Mouse (Mus musculus): ENCODE measurements at regions not wholly inside any gene's neighbourhood (a gene's known extent, or its start where the extent isn't known, plus 50 kb on each side); places are given as distances from the start of the nearest gene placed in this dataset.

GRCm38 (mm10) chr15:36691002-36691652, 316.4 kb downstream of the Zfp706 start:
- no peak for DNase-seq (ENCODE audit: low spot score)
- WGBS, result 64% methylated on average over 15 of the region's 15 CpGs
- no peaks in the 10 kb centered on the region for H3K9me3 ChIP-seq (replicated peaks)
- 0 out of 2 replicates have a peak, but pooled peaks cover 4% of the 10 kb centered on the region for H3K27me3 ChIP-seq (ENCODE audit: low read depth, poor library complexity, severe bottlenecking)
- H3K4me3 ChIP-seq, result no peak overlapping the region
- peaks cover 25% of the 10 kb centered on the region for H3K4me1 ChIP-seq
- H3K27ac ChIP-seq, result no peak overlapping the region
- no peaks in the 10 kb centered on the region for H3K36me3 ChIP-seq

- Histone ChIP-seq H3K36me3 (no peaks in the 10 kb centered on the region), H3K4me1 (peaks cover 21% of the 10 kb centered on the region), H3K27ac (no peak overlapping the region), H3K4me3 (no peak overlapping the region), H3K27me3 (ENCODE audit: low read depth, poor library complexity, severe bottlenecking) (0 out of 2 replicates have a peak, but pooled peaks cover 4% of the 10 kb centered on the region), H3K9me3 (replicated peaks) (no peaks in the 10 kb centered on the region)
- WGBS, result 68% methylated on average over 7 of the region's 7 CpGs
- no peak for DNase-seq (ENCODE audit: low spot score)
Measured at GRCm38 (mm10) chr15:36689881-36690280, 317.7 kb downstream of the Zfp706 start.

GRCm38 (mm10) chr15:36689301-36689700, 318.3 kb downstream of the Zfp706 start:
- Histone ChIP-seq H3K27ac (no peak overlapping the region), H3K4me1 (peaks cover 21% of the 10 kb centered on the region), H3K36me3 (no peaks in the 10 kb centered on the region), H3K27me3 (ENCODE audit: low read depth, poor library complexity, severe bottlenecking) (0 out of 2 replicates have a peak, but pooled peaks cover 4% of the 10 kb centered on the region), H3K9me3 (replicated peaks) (no peaks in the 10 kb centered on the region), H3K4me3 (no peak overlapping the region)
- DNase-seq (ENCODE audit: low spot score), result no peak
- WGBS, result 80% methylated on average over 3 of the region's 3 CpGs

- Histone ChIP-seq H3K4me3 (peak overlapping the region; percentile 29), H3K4me1 (peaks cover 21% of the 10 kb centered on the region), H3K9me3 (replicated peaks) (no peaks in the 10 kb centered on the region), H3K27me3 (ENCODE audit: low read depth, poor library complexity, severe bottlenecking) (0 out of 2 replicates have a peak, but pooled peaks cover 4% of the 10 kb centered on the region), H3K36me3 (no peaks in the 10 kb centered on the region), H3K27ac (no peak overlapping the region)
- DNase-seq (ENCODE audit: low spot score), result no peak
- WGBS, result 7% methylated on average over 17 of the region's 17 CpGs
Measured at GRCm38 (mm10) chr15:36688051-36688754, 319.4 kb downstream of the Zfp706 start.

GRCm38 (mm10) chr15:36684684-36685083, 322.9 kb downstream of the Zfp706 start:
- Histone ChIP-seq H3K4me1 (peaks cover 21% of the 10 kb centered on the region), H3K4me3 (no peak overlapping the region), H3K27ac (no peak overlapping the region), H3K36me3 (no peaks in the 10 kb centered on the region), H3K27me3 (ENCODE audit: low read depth, poor library complexity, severe bottlenecking) (0 out of 2 replicates have a peak, but pooled peaks cover 4% of the 10 kb centered on the region), H3K9me3 (replicated peaks) (no peaks in the 10 kb centered on the region)
- no peak for DNase-seq (ENCODE audit: low spot score)
- WGBS, result 85% methylated on average over 7 of the region's 7 CpGs

- no peak for DNase-seq (ENCODE audit: low spot score)
- Histone ChIP-seq H3K36me3 (no peaks in the 10 kb centered on the region), H3K27ac (no peak overlapping the region), H3K27me3 (ENCODE audit: low read depth, poor library complexity, severe bottlenecking) (no peaks in the 10 kb centered on the region), H3K4me3 (no peak overlapping the region), H3K9me3 (replicated peaks) (no peaks in the 10 kb centered on the region), H3K4me1 (peaks cover 12% of the 10 kb centered on the region)
- 71% methylated on average over 6 of the region's 6 CpGs for WGBS
Measured at GRCm38 (mm10) chr15:36682832-36683231, 324.7 kb downstream of the Zfp706 start.

- no peak for DNase-seq (ENCODE audit: low spot score)
Measured at GRCm38 (mm10) chr15:36682159-36682558, 325.4 kb downstream of the Zfp706 start.

GRCm38 (mm10) chr15:36680361-36681140, 327.0 kb downstream of the Zfp706 start:
- Histone ChIP-seq H3K9me3 (replicated peaks) (no peaks in the 10 kb centered on the region), H3K36me3 (no peaks in the 10 kb centered on the region), H3K27ac (no peak overlapping the region), H3K27me3 (ENCODE audit: low read depth, poor library complexity, severe bottlenecking) (no peaks in the 10 kb centered on the region), H3K4me3 (no peak overlapping the region), H3K4me1 (peaks cover 11% of the 10 kb centered on the region)
- DNase-seq (ENCODE audit: low spot score), result no peak
- WGBS, result 87% methylated on average over 11 of the region's 11 CpGs

More at GRCm38 (mm10) chr15:36682159-36682558, 325.4 kb downstream of the Zfp706 start:
- no peaks in the 10 kb centered on the region for H3K9me3 ChIP-seq (replicated peaks)
- no peaks in the 10 kb centered on the region for H3K36me3 ChIP-seq
- 46% methylated on average over 5 of the region's 5 CpGs for WGBS
- H3K4me3 ChIP-seq, result no peak overlapping the region
- H3K27me3 ChIP-seq (ENCODE audit: low read depth, poor library complexity, severe bottlenecking), result no peaks in the 10 kb centered on the region
- peaks cover 11% of the 10 kb centered on the region for H3K4me1 ChIP-seq
- H3K27ac ChIP-seq, result no peak overlapping the region

- H3K36me3 ChIP-seq, result no peaks in the 10 kb centered on the region
- H3K4me3 ChIP-seq, result no peak overlapping the region
- H3K4me1 ChIP-seq, result peaks cover 11% of the 10 kb centered on the region
- no peak overlapping the region for H3K27ac ChIP-seq
- H3K27me3 ChIP-seq (ENCODE audit: low read depth, poor library complexity, severe bottlenecking), result no peaks in the 10 kb centered on the region
- no peaks in the 10 kb centered on the region for H3K9me3 ChIP-seq (replicated peaks)
- 92% methylated on average over 13 of the region's 13 CpGs for WGBS
- DNase-seq (ENCODE audit: low spot score), result no peak
Measured at GRCm38 (mm10) chr15:36679577-36679976, 328.0 kb downstream of the Zfp706 start.

- Histone ChIP-seq H3K36me3 (no peaks in the 10 kb centered on the region), H3K9me3 (replicated peaks) (no peaks in the 10 kb centered on the region), H3K4me3 (peak overlapping the region; percentile 33), H3K27ac (peak overlapping the region; percentile 32; the same call in 1 of the 2 replicates), H3K27me3 (ENCODE audit: low read depth, poor library complexity, severe bottlenecking) (no peaks in the 10 kb centered on the region), H3K4me1 (peaks cover 12% of the 10 kb centered on the region)
- WGBS, result 22% methylated on average over 12 of the region's 12 CpGs
- no peak for DNase-seq (ENCODE audit: low spot score)
Measured at GRCm38 (mm10) chr15:36669748-36670147, 337.8 kb downstream of the Zfp706 start.

GRCm38 (mm10) chr15:36666566-36666965, 341.0 kb downstream of the Zfp706 start:
- WGBS, result 55% methylated on average over 3 of the region's 3 CpGs
- no peak overlapping the region for H3K27ac ChIP-seq
- H3K27me3 ChIP-seq (ENCODE audit: low read depth, poor library complexity, severe bottlenecking), result no peaks in the 10 kb centered on the region
- DNase-seq (ENCODE audit: low spot score), result no peak
- peaks cover 12% of the 10 kb centered on the region for H3K4me1 ChIP-seq
- no peak overlapping the region for H3K4me3 ChIP-seq
- no peaks in the 10 kb centered on the region for H3K9me3 ChIP-seq (replicated peaks)
- no peaks in the 10 kb centered on the region for H3K36me3 ChIP-seq

GRCm38 (mm10) chr15:36664391-36664790, 343.2 kb downstream of the Zfp706 start:
- H3K36me3 ChIP-seq, result no peaks in the 10 kb centered on the region
- H3K4me3 ChIP-seq, result no peak overlapping the region
- no peak for DNase-seq (ENCODE audit: low spot score)
- no peaks in the 10 kb centered on the region for H3K9me3 ChIP-seq (replicated peaks)
- no peaks in the 10 kb centered on the region for H3K27me3 ChIP-seq (ENCODE audit: low read depth, poor library complexity, severe bottlenecking)
- WGBS, result 80% methylated on average over 6 of the region's 6 CpGs
- no peak overlapping the region for H3K27ac ChIP-seq
- H3K4me1 ChIP-seq, result peaks cover 17% of the 10 kb centered on the region

- no peak for DNase-seq (ENCODE audit: low spot score)
- Histone ChIP-seq H3K9me3 (replicated peaks) (no peaks in the 10 kb centered on the region), H3K36me3 (no peaks in the 10 kb centered on the region)
Measured at GRCm38 (mm10) chr15:36660986-36661385, 346.6 kb downstream of the Zfp706 start.

More at GRCm38 (mm10) chr15:36660986-36661385, 346.6 kb downstream of the Zfp706 start:
- 50% methylated on average over 7 of the region's 7 CpGs for WGBS
- no peaks in the 10 kb centered on the region for H3K27me3 ChIP-seq (ENCODE audit: low read depth, poor library complexity, severe bottlenecking)
- H3K4me1 ChIP-seq, result peaks cover 27% of the 10 kb centered on the region
- H3K27ac ChIP-seq, result peak overlapping the region; percentile 36; the same call in 1 of the 2 replicates
- no peak overlapping the region for H3K4me3 ChIP-seq
